ENCODE assay signal across 27 mouse cellular contexts in the genomic region with DNA sequence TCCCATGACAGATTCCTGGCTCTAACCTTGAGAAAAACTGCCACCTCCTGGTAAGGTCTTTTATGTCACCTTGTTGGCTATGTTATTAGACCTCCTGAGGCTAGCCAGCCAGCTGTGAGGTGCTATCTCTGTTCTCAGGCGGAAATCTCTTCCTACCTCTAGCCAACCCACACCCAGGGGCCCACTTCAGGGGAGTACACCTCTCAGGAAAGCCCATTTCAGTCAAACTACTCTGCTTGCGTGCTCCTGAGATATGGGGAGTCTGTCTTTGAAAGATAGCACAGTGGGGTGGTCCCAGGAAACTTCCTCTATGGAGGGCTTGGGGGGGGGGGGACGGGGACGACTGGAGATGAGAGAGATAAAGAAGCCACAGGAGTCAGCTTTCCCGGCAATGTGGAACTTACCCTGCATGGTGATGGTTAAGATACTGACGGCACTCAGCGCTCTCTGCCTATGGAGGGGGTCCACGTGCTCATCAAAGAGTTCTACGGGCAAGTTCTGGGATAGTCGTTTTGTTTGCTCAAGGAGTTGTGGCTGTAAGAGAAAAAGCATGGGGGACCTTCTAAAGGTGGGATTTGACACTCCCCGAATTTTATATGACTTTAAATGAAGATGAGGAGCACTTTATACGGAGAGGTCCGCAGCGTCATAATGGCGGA. TPM values are rescaled to one million over a fixed set of nuclear protein-coding genes. Genes with fewer than 3 reads are reported as not detected.
A peak's percentile ranks its signal among the peaks of the same experiment; 100 is the strongest.
DNase-seq lines count a peak whose midpoint lies in the region; ATAC-seq lines count a peak whose summit lies in the region.
"Had no signal": no experiment of that assay in that cellular context is flagged by ENCODE, and none has a peak within 500 bp of the region (broad histone marks: within the 10 kb centered on the region; RNA-seq: fewer than 3 reads in every experiment).

No protein-coding gene starts in this region.

- H3K27ac ChIP-seq in heart, embryonic 14.5 days (replicated peaks in 1 of 2; ENCODE audit: control insufficient read depth in 1 of 2, insufficient read depth in 1 of 2, low read depth in 2 of 2, low read length in 2 of 2): peak overlapping the region; percentile 60 to 75; a peak in 3 of 4 replicates
- no peak overlapping the region for H3K27ac ChIP-seq in midbrain, embryonic 11.5 days (ENCODE audit: low read depth, low read length)
- H3K27ac ChIP-seq in midbrain, embryonic 15.5 days: no peak overlapping the region
- H3K27ac ChIP-seq: embryonic facial prominence, embryonic 15.5 days; hindbrain, embryonic 12.5 days; limb, embryonic 13.5 days; midbrain, embryonic 10.5 days; neural tube, embryonic 12.5 days had no signal

- H3K4me2 ChIP-seq in heart, embryonic 14.5 days (ENCODE audit: low read length): no peak overlapping the region
- H3K4me2 ChIP-seq in midbrain, embryonic 11.5 days: no peak overlapping the region
- H3K4me2 ChIP-seq in midbrain, embryonic 15.5 days: no peak overlapping the region
- H3K4me2 ChIP-seq: embryonic facial prominence, embryonic 15.5 days; hindbrain, embryonic 12.5 days; limb, embryonic 13.5 days; neural tube, embryonic 12.5 days had no signal

- H3K4me3 ChIP-seq in heart, embryonic 14.5 days (ENCODE audit: control insufficient read depth in 1 of 2, insufficient read depth in 1 of 2, low read depth in 1 of 2, low read length in 2 of 2): no peak overlapping the region
- no peak overlapping the region for H3K4me3 ChIP-seq in midbrain, embryonic 11.5 days (ENCODE audit: low read depth, low read length)
- H3K4me3 ChIP-seq in midbrain, embryonic 15.5 days: no peak overlapping the region
- H3K4me3 ChIP-seq: embryonic facial prominence, embryonic 15.5 days; hindbrain, embryonic 12.5 days; limb, embryonic 13.5 days; midbrain, embryonic 10.5 days; neural tube, embryonic 12.5 days had no signal

- no peaks in the 10 kb centered on the region for H3K9me3 ChIP-seq in heart, embryonic 14.5 days (ENCODE audit: control insufficient read depth, low read length)
- no peaks in the 10 kb centered on the region for H3K9me3 ChIP-seq in midbrain, embryonic 11.5 days (ENCODE audit: control insufficient read depth, low read length)
- H3K9me3 ChIP-seq in midbrain, embryonic 15.5 days: no peaks in the 10 kb centered on the region
- H3K9me3 ChIP-seq: embryonic facial prominence, embryonic 15.5 days; hindbrain, embryonic 12.5 days; limb, embryonic 13.5 days; midbrain, embryonic 10.5 days; neural tube, embryonic 12.5 days had no signal

- H3K9ac ChIP-seq in heart, embryonic 14.5 days (ENCODE audit: low read length): no peak overlapping the region
- H3K9ac ChIP-seq in midbrain, embryonic 11.5 days (ENCODE audit: low read length): no peak overlapping the region
- no peak overlapping the region for H3K9ac ChIP-seq in midbrain, embryonic 15.5 days
- H3K9ac ChIP-seq: embryonic facial prominence, embryonic 15.5 days; hindbrain, embryonic 12.5 days; limb, embryonic 13.5 days; neural tube, embryonic 12.5 days had no signal

- no peak for ATAC-seq in heart, embryonic 14.5 days (ENCODE audit: insufficient number of reproducible peaks, insufficient read depth, low FRiP score, low read depth)
- no peak for ATAC-seq in midbrain, embryonic 11.5 days (ENCODE audit: low FRiP score)
- no peak for ATAC-seq in midbrain, embryonic 15.5 days (replicated peaks)
- peak; percentile 89 for ATAC-seq in common myeloid progenitor, adult 5-6 weeks (replicated peaks; ENCODE audit: low read depth, poor library complexity, severe bottlenecking)
- ATAC-seq in megakaryocyte-erythroid progenitor cell, adult 5-6 weeks (replicated peaks; ENCODE audit: low FRiP score, low TSS enrichment, poor library complexity, severe bottlenecking): peak; percentile 77
- ATAC-seq: activated CD4-positive, CD25-positive, alpha-beta regulatory T cell, adult 4 months; forebrain, embryonic 16.5 days had no signal

- DNase-seq in heart, adult 8-10 months (ENCODE audit: low spot score): no peak
- peak; percentile 12 for DNase-seq in midbrain, embryonic 11.5 days (ENCODE audit: low spot score, missing footprints)
- DNase-seq in lung, postnatal 25 days (ENCODE audit: low spot score): no peak
- DNase-seq: adrenal gland, postnatal 10 days; B cell, adult 2 months; cerebellum, adult 11 months; cerebellum, postnatal 10 days; gastrocnemius, postnatal 25 days; kidney, adult 2 months; kidney, postnatal 10 days; lung, adult 18-20 months; lung, postnatal 36 days; right cerebral cortex, adult 18-20 months had no signal

- H3K36me3 ChIP-seq in heart, embryonic 14.5 days (ENCODE audit: control insufficient read depth, insufficient read depth, low read length): no peaks in the 10 kb centered on the region
- H3K36me3 ChIP-seq in midbrain, embryonic 11.5 days (ENCODE audit: control insufficient read depth, insufficient read depth, low read length): no peaks in the 10 kb centered on the region
- H3K36me3 ChIP-seq in midbrain, embryonic 15.5 days (replicated peaks): no peaks in the 10 kb centered on the region
- H3K36me3 ChIP-seq: embryonic facial prominence, embryonic 15.5 days; hindbrain, embryonic 12.5 days; limb, embryonic 13.5 days; midbrain, embryonic 10.5 days; neural tube, embryonic 12.5 days had no signal

- 54% methylated on average over 15 of the region's 15 CpGs for WGBS in heart, embryonic 14.5 days
- 86% methylated on average over 15 of the region's 15 CpGs for WGBS in midbrain, embryonic 11.5 days
- 87% methylated on average over 15 of the region's 15 CpGs for WGBS in midbrain, embryonic 15.5 days

- H3K27me3 ChIP-seq in heart, embryonic 14.5 days (ENCODE audit: control insufficient read depth, insufficient read depth, low read length): no peaks in the 10 kb centered on the region
- no peaks in the 10 kb centered on the region for H3K27me3 ChIP-seq in midbrain, embryonic 11.5 days (ENCODE audit: control insufficient read depth, insufficient read depth, low read length)
- H3K27me3 ChIP-seq in midbrain, embryonic 15.5 days (replicated peaks): no peaks in the 10 kb centered on the region
- H3K27me3 ChIP-seq: embryonic facial prominence, embryonic 15.5 days; hindbrain, embryonic 12.5 days; limb, embryonic 13.5 days; neural tube, embryonic 12.5 days had no signal

- peaks cover 16 to 18% of the 10 kb centered on the region in 2 experiments for H3K4me1 ChIP-seq in heart, embryonic 14.5 days (ENCODE audit: control insufficient read depth in 2 of 2, insufficient read depth in 2 of 2, low read length in 2 of 2)
- H3K4me1 ChIP-seq in midbrain, embryonic 11.5 days (ENCODE audit: control insufficient read depth, insufficient read depth, low read length): no peaks in the 10 kb centered on the region
- no peaks in the 10 kb centered on the region for H3K4me1 ChIP-seq in midbrain, embryonic 15.5 days
- H3K4me1 ChIP-seq: embryonic facial prominence, embryonic 15.5 days; hindbrain, embryonic 12.5 days; limb, embryonic 13.5 days; midbrain, embryonic 10.5 days; neural tube, embryonic 12.5 days had no signal

RNA-seq across cellular contexts. Expression of a gene that starts 29.9 kb away (rescaled TPM):
- polyA plus RNA-seq in heart, embryonic 14.5 days (2014; fragmentation: Nextera tagmentation; extraction: Ambion mirVana): 0.11 TPM in 1 of 2 replicates, not detected in the other
- under 1 TPM in 1 of 4 experiments, not detected in 3; 0.09 TPM for total RNA-seq in heart, adult 8-10 months (2022)
- polyA plus RNA-seq in midbrain, embryonic 11.5 days (2014; fragmentation: Nextera tagmentation; extraction: Ambion mirVana): 0.23 TPM in 2 replicates
- polyA plus RNA-seq in midbrain, embryonic 15.5 days (2015; fragmentation: Nextera tagmentation; extraction: Ambion mirVana): 0.17 and 0.18 TPM in 2 replicates
- total RNA-seq in common myeloid progenitor, adult 5-6 weeks (2017): not detected in 2 replicates
- not detected in 2 replicates for total RNA-seq in megakaryocyte-erythroid progenitor cell, adult 5-6 weeks (2014; fragmentation: Nextera tagmentation)
- total RNA-seq in megakaryocyte-erythroid progenitor cell, adult 5-6 weeks (2017): not detected in 2 replicates
- total RNA-seq: layer of hippocampus, adult 18-20 months; layer of hippocampus, postnatal 25 days; monocyte, adult 5-6 weeks had no signal

Comparison
In these comparisons a context has a peak if more than half of its experiments do, and no peak if none do; other contexts are left out.
1. ATAC-seq: peak in common myeloid progenitor, adult 5-6 weeks (single experiment) and megakaryocyte-erythroid progenitor cell, adult 5-6 weeks (single experiment); none in heart, embryonic 14.5 days (single experiment), midbrain, embryonic 11.5 days (single experiment) and midbrain, embryonic 15.5 days (single experiment).
2. H3K27ac ChIP-seq: peak in heart, embryonic 14.5 days (2 of 2); none in midbrain, embryonic 11.5 days (single experiment) and midbrain, embryonic 15.5 days (single experiment).